Mouse (Mus musculus) neutrophil, adult 5-6 weeks (primary cell): Measurements from ENCODE around the gene Best3. TPM values are rescaled to one million over a fixed set of nuclear protein-coding genes. Genes with fewer than 3 reads are reported as not detected.

Experiments used
- ATAC-seq: fragments of 151-379, 151-347 bp; 2 replicates; pipeline ENCODE4 v1.8.0; 2017; ENCODE audit warnings: mild to moderate bottlenecking, moderate TSS enrichment; ENCODE audit not compliant: insufficient number of reproducible peaks, poor library complexity, low FRiP score, severe bottlenecking; ENCODE audit errors: extremely low read depth
- total RNA-seq: library from RNA; stranded (forward); fragments of 200-1000 nt; gene quantifications from 2 replicates; pipeline ENCODE4 v1.2.3, GENCODE M21; 2017

Gene Best3
- total RNA-seq, 1 experiment from 2014 or later = not detected

GRCm38 (mm10) chr10:116972509-116972908, 13.6 kb upstream of the Best3 start, which contains the start of gene Gm10271:
Gene Gm10271, minus strand, starts transcription at chr10:116972609.
- no peak for ATAC-seq

- ATAC-seq = no peak
These were observed 8.7 kb upstream of the Best3 start for GRCm38 (mm10) chr10:116977455-116977854.

GRCm38 (mm10) chr10:116977858-116978257, 8.3 kb upstream of the Best3 start:
- ATAC-seq = no peak

DNA sequence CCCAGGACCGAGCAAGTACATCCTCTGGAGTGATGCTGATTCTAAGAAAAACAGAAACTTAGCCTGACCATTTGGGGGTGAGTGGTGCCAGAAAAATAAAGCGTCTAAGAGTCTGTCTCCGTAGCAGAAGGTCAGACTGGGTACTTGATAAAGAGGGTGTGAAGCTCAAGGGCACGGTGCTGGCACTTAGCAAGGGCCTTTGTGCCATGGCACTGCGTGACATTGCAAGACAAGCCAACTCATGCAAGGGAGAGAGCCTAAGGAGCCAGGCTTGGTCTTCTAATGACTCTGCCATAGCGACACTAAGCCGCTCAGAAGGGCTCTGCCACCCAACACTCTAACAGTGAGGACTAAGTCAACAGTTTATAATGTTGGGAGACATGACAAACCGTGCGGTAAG, 7.3 kb upstream of the Best3 start:
- ATAC-seq = no peak

DNA sequence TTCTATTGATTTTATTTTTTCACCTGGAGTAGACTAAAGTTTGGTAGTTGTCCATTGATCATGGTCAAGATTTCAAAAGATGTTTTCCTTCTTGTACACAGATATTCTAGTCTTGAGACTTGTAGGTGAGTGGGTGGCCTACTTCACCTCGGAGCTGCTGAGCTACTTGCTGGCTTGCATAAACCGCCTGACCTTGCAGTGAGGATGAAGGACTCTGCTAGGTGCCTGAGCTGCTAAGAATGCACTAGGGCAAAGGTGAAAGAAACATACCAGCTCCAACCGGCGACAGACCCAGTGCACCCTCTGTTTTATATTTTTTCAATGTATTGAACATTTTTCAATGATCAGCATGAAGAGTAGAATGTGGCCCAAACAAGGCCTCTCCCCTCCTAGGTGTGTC, 5.8 kb upstream of the Best3 start:
- no peak for ATAC-seq

DNA sequence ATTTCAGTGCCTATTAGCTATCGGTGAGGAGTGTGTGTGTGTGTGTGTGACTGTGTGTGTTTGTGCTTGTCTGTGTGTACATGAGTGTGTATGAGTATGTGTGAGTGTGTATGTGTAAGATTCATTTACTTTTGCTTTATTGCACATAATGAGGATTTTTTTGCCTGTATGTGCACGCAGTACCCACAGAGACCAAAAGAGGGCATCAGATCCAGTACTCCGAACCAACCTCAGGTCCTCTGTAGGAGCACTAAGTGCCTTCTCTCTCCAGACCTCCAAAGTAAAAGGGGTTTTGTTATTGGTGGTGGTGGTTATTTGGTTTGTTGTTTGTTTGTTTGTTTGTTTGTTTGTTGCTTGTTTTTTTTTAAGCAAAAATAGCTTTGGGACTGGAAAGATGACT, 5.2 kb upstream of the Best3 start:
- ATAC-seq = no peak

GRCm38 (mm10) chr10:116982526-116982925, 3.6 kb upstream of the Best3 start:
- no peak for ATAC-seq

GRCm38 (mm10) chr10:116984836-116985235, 1.3 kb upstream of the Best3 start:
- ATAC-seq = no peak

- no peak for ATAC-seq
These were observed 7.9 kb downstream of the Best3 start for GRCm38 (mm10) chr10:116993971-116994370.

DNA sequence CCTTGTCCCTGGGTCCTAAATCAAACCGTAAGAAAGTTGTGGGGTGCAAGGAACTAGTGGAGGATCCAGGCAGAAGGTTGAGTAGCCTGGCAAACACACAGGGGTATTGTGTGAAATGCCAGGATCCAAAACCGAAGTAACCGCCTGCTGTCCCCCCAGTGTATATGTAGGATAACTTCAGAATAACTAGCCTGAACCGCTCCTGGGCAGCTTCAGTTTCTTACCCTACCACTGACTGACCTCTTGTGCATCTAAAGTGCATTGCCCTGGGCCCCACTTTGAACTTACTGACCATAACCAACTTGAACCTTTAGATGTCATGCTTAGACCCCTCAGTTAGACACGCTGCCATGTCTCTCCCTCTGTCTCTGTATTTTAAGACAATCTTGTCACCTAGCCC, 9.0 kb downstream of the Best3 start:
- ATAC-seq = no peak

GRCm38 (mm10) chr10:116995584-116996235, 9.6 kb downstream of the Best3 start:
- ATAC-seq = no peak

DNA sequence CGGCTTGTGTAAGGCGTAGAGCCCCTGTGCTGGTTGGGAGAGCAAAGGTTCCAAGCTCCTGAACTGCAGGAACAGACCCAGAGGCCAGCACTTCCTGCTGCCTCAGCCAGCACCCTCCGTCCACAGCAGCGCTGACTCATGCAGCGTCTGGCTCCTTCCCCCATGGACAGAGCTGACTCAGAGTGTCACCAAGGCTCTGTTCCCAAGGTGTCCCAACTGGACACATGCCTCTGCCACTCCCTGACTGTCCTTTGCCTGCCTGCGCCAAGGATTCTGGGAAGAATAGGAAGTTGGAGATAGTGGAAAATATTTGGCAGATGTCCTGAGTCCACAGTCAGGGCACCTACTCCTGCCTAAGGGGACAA, 10.1 kb downstream of the Best3 start:
- ATAC-seq = no peak

DNA sequence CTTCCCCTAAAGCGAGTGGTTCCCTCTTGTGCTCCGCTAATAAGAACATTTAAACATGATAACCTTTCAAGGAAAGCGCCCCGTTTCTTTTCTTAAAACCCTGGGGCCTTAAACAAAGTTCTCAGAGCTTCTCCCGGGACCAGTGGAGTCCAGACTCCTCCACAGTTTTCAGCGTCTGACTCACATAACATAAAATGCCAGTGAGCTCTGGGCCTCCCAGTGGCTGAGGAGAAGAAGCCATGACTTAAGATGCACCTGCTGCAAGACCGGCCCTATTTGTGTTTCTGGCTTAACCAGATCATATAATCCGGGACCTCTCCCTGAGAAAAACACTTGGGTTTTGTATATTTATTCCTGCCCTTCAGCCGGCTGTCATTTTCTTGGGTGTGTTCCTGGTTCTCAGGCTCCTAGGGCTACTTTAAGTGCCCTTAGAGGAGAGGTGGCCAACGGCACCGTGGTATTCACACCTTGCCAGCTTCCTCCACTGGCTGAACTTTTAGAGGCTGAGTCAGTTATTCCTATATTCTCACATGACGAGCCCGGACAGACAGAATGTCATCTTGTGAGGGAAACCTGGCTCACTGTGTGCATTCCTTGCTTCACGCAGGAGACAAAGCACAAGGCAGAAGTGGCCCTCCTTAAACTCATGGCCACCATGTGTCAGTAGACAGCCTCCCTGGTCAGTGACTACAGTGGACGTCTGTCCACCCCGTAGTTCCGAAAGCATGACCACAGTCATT, 12.8 kb downstream of the Best3 start:
- no peak for ATAC-seq

DNA sequence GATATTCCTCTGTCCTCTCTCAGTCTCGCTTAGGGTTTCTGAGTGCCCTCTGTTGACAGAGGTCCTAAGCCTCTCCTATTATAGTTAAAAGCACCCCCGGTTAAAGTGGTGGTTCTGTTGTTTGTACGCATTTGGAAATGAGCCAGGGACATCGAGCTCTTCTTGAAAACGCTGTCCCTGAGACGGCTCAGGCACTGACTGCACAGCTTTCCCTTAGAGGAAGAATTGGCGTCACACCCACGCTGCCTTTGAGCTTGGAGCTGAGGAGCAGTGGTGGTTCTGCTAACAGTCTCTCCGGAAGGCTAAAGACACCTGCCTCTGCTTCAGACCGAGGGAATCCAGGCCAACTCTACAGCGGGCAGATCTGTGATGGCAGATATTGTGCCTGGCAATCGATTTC, 14.9 kb downstream of the Best3 start:
- ATAC-seq = no peak

DNA sequence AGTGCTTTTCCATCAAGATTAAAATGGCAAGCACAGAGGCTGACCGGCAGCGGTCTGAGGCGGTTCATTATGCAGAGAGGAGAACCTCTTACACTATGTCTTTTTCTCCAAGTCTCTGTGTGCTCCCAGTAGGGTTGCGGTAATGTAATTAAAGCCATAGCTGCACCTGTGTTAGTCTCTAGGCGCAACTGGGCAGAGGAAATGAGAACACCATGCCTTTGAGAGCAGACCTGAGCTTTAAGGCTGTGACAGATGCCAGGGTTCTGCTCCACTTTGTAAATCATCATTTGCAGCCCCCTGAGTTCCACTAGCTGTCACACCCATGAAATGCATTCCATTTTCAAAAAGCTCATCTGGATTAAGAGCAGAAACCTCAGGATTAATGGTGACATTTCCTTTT, 18.6 kb downstream of the Best3 start:
- ATAC-seq = no peak

GRCm38 (mm10) chr10:117005707-117006464, 19.8 kb downstream of the Best3 start:
- ATAC-seq = no peak

GRCm38 (mm10) chr10:117009691-117010090, 23.6 kb downstream of the Best3 start:
- no peak for ATAC-seq

DNA sequence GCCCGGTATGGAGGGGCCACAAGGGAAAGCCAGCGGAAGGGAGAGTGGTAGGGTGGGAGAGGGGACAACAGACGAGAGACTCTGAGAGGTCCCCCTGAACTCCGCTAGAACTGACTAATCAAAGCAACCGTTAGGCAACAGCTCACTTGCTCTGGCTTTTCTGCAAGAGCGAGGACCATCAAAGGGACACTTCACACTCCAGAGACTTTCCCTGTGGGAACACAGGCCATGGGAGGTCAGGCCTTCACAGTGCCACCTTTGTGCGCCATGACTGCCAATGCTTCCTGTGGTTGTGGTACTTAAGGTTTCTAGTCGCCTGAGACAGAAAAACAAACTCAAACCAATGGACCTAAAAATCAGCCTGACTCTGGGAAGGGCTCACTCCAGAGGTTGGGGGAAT, 24.9 kb downstream of the Best3 start:
- ATAC-seq = no peak

GRCm38 (mm10) chr10:117013689-117014390, 27.7 kb downstream of the Best3 start:
- no peak for ATAC-seq
